Mouse (Mus musculus): Measurements from ENCODE around the gene Acot7. TPM values are rescaled to one million over a fixed set of nuclear protein-coding genes. Genes with fewer than 3 reads are reported as not detected.

Acot7 gene
- polyA plus RNA-seq, 1 experiment from 2014 or later: 12.0 TPM

GRCm38 (mm10) chr4:152305991-152306390, 128.1 kb downstream of the Acot7 start:
- no peak overlapping the region for H3K4me3 ChIP-seq (ENCODE audit: low read depth, low read length)
- no peaks in the 10 kb centered on the region for H3K9me3 ChIP-seq (ENCODE audit: low read length)
- H3K4me2 ChIP-seq (ENCODE audit: low read depth, low read length): no peak overlapping the region
- no peak overlapping the region for H3K27ac ChIP-seq (ENCODE audit: low read depth)
- H3K9ac ChIP-seq (replicated peaks): no peak overlapping the region
- no peak for DNase-seq
- 72% methylated on average over 6 of the region's 6 CpGs for WGBS (ENCODE audit: insufficient replicate concordance)
- peaks cover 12% of the 10 kb centered on the region for H3K36me3 ChIP-seq (replicated peaks; ENCODE audit: insufficient read depth, low read length)
- no peaks in the 10 kb centered on the region for H3K4me1 ChIP-seq (ENCODE audit: insufficient read depth)
- peaks cover under 1% of the 10 kb centered on the region; the same call in 1 of the 2 replicates for H3K27me3 ChIP-seq (ENCODE audit: insufficient read depth, low read length)
- ATAC-seq: no peak
- TF ChIP-seq CTCF (IDR thresholded peaks at IDR 0.05; ENCODE audit: low read depth): no peak
- no peak for TF ChIP-seq EP300 (IDR thresholded peaks at IDR 0.05; ENCODE audit: low read depth)

- H3K4me3 ChIP-seq (ENCODE audit: low read depth, low read length): no peak overlapping the region
- H3K9me3 ChIP-seq (ENCODE audit: low read length): no peaks in the 10 kb centered on the region
- no peak overlapping the region for H3K9ac ChIP-seq (replicated peaks)
- no peak overlapping the region for H3K27ac ChIP-seq (ENCODE audit: low read depth)
- no peak overlapping the region for H3K4me2 ChIP-seq (ENCODE audit: low read depth, low read length)
- 83% methylated on average over 9 of the region's 9 CpGs for WGBS (ENCODE audit: insufficient replicate concordance)
- no peaks in the 10 kb centered on the region for H3K4me1 ChIP-seq (ENCODE audit: insufficient read depth)
- no peak for ATAC-seq
- DNase-seq: no peak
- peaks cover 5% of the 10 kb centered on the region; the same call in 1 of the 2 replicates for H3K36me3 ChIP-seq (replicated peaks; ENCODE audit: insufficient read depth, low read length)
- no peak for TF ChIP-seq EP300 (IDR thresholded peaks at IDR 0.05; ENCODE audit: low read depth)
- no peak for TF ChIP-seq CTCF (IDR thresholded peaks at IDR 0.05; ENCODE audit: low read depth)
- peaks cover 16% of the 10 kb centered on the region for H3K27me3 ChIP-seq (ENCODE audit: insufficient read depth, low read length)
Measured at GRCm38 (mm10) chr4:152307542-152307941, 129.6 kb downstream of the Acot7 start.

- H3K27me3 ChIP-seq (ENCODE audit: insufficient read depth, low read length): peaks cover 60% of the 10 kb centered on the region
- DNase-seq (no peak), ATAC-seq (no peak)
- no peak overlapping the region for H3K4me2 ChIP-seq (ENCODE audit: low read depth, low read length)
- H3K9me3 ChIP-seq (ENCODE audit: low read length): no peaks in the 10 kb centered on the region
- H3K4me3 ChIP-seq (ENCODE audit: low read depth, low read length): no peak overlapping the region
- no peak overlapping the region for H3K27ac ChIP-seq (ENCODE audit: low read depth)
- H3K4me1 ChIP-seq (ENCODE audit: insufficient read depth): peaks cover 2% of the 10 kb centered on the region; the same call in 1 of the 2 replicates
- 4% methylated on average over 14 of the region's 14 CpGs for WGBS (ENCODE audit: insufficient replicate concordance)
- TF ChIP-seq EP300 (IDR thresholded peaks at IDR 0.05; ENCODE audit: low read depth): no peak
- TF ChIP-seq CTCF (IDR thresholded peaks at IDR 0.05; ENCODE audit: low read depth): no peak
- no peak overlapping the region for H3K9ac ChIP-seq (replicated peaks)
- H3K36me3 ChIP-seq (replicated peaks; ENCODE audit: insufficient read depth, low read length): no peaks in the 10 kb centered on the region
Measured at GRCm38 (mm10) chr4:152312186-152312585, 134.3 kb downstream of the Acot7 start.

GRCm38 (mm10) chr4:152313211-152313632, 135.3 kb downstream of the Acot7 start:
- 1% methylated on average over 29 of the region's 29 CpGs for WGBS (ENCODE audit: insufficient replicate concordance)
- H3K36me3 ChIP-seq (replicated peaks; ENCODE audit: insufficient read depth, low read length): no peaks in the 10 kb centered on the region
- ATAC-seq (no peak), DNase-seq (no peak)
- H3K27me3 ChIP-seq (ENCODE audit: insufficient read depth, low read length): peaks cover 68% of the 10 kb centered on the region
- no peak overlapping the region for H3K27ac ChIP-seq (ENCODE audit: low read depth)
- no peak overlapping the region for H3K9ac ChIP-seq (replicated peaks)
- H3K4me3 ChIP-seq (ENCODE audit: low read depth, low read length): peak overlapping the region; percentile 30
- H3K4me2 ChIP-seq (ENCODE audit: low read depth, low read length): peak overlapping the region; percentile 58
- no peaks in the 10 kb centered on the region for H3K9me3 ChIP-seq (ENCODE audit: low read length)
- no peak for TF ChIP-seq EP300 (IDR thresholded peaks at IDR 0.05; ENCODE audit: low read depth)
- TF ChIP-seq CTCF (IDR thresholded peaks at IDR 0.05; ENCODE audit: low read depth): no peak
- H3K4me1 ChIP-seq (ENCODE audit: insufficient read depth): peaks cover 2% of the 10 kb centered on the region; the same call in 1 of the 2 replicates

- Histone ChIP-seq H3K4me2 (ENCODE audit: low read depth, low read length) (no peak overlapping the region), H3K4me3 (ENCODE audit: low read depth, low read length) (no peak overlapping the region), H3K9ac (replicated peaks) (no peak overlapping the region), H3K4me1 (ENCODE audit: insufficient read depth) (peaks cover 8% of the 10 kb centered on the region), H3K27me3 (ENCODE audit: insufficient read depth, low read length) (peaks cover 70% of the 10 kb centered on the region), H3K9me3 (ENCODE audit: low read length) (no peaks in the 10 kb centered on the region), H3K27ac (ENCODE audit: low read depth) (no peak overlapping the region), H3K36me3 (replicated peaks; ENCODE audit: insufficient read depth, low read length) (no peaks in the 10 kb centered on the region)
- TF ChIP-seq EP300 (IDR thresholded peaks at IDR 0.05; ENCODE audit: low read depth) (no peak), CTCF (IDR thresholded peaks at IDR 0.05; ENCODE audit: low read depth) (no peak)
- DNase-seq (no peak), ATAC-seq (no peak)
Measured at GRCm38 (mm10) chr4:152313934-152314333, 136.0 kb downstream of the Acot7 start.

GRCm38 (mm10) chr4:152315498-152316213, 137.7 kb downstream of the Acot7 start:
- Histone ChIP-seq H3K4me1 (ENCODE audit: insufficient read depth) (peaks cover 9% of the 10 kb centered on the region), H3K9me3 (ENCODE audit: low read length) (no peaks in the 10 kb centered on the region), H3K27ac (ENCODE audit: low read depth) (no peak overlapping the region), H3K9ac (replicated peaks) (no peak overlapping the region), H3K36me3 (replicated peaks; ENCODE audit: insufficient read depth, low read length) (no peaks in the 10 kb centered on the region), H3K27me3 (ENCODE audit: insufficient read depth, low read length) (peaks cover 70% of the 10 kb centered on the region), H3K4me3 (ENCODE audit: low read depth, low read length) (peak overlapping the region; percentile 13; the same call in 1 of the 2 replicates), H3K4me2 (ENCODE audit: low read depth, low read length) (peak overlapping the region; percentile 22; the same call in 1 of the 2 replicates)
- 1% methylated on average over 43 of the region's 43 CpGs for WGBS (ENCODE audit: insufficient replicate concordance)
- TF ChIP-seq EP300 (IDR thresholded peaks at IDR 0.05; ENCODE audit: low read depth) (no peak), CTCF (IDR thresholded peaks at IDR 0.05; ENCODE audit: low read depth) (no peak)
- no peak for ATAC-seq
- no peak for DNase-seq
